Mouse (Mus musculus): ENCODE results near the gene Pou6f1. TPM values are rescaled to one million over a fixed set of nuclear protein-coding genes. Genes with fewer than 3 reads are reported as not detected.
"Not testable (repeated sequence)": the region's sequence is repeated elsewhere in the genome, so short reads cannot be mapped to it uniquely, and the experiment has no call there.

Gene Pou6f1
- polyA plus RNA-seq, 1 experiment from 2014 or later = 38.1 TPM

- H3K4me2 ChIP-seq = no peak overlapping the region
- H3K27ac ChIP-seq (replicated peaks) = no peak overlapping the region
- no peaks in the 10 kb centered on the region for H3K27me3 ChIP-seq
- no peak overlapping the region for H3K9ac ChIP-seq
- H3K4me3 ChIP-seq = no peak overlapping the region
- no peaks in the 10 kb centered on the region for H3K36me3 ChIP-seq
- H3K4me1 ChIP-seq (replicated peaks) = no peaks in the 10 kb centered on the region
- WGBS = 70% methylated on average over 2 of the region's 2 CpGs
- no peak for ATAC-seq (ENCODE audit: low FRiP score, low read depth)
- no peaks in the 10 kb centered on the region for H3K9me3 ChIP-seq
Measured at GRCm38 (mm10) chr15:100566531-100566930, 33.3 kb downstream of the Pou6f1 start.

DNA sequence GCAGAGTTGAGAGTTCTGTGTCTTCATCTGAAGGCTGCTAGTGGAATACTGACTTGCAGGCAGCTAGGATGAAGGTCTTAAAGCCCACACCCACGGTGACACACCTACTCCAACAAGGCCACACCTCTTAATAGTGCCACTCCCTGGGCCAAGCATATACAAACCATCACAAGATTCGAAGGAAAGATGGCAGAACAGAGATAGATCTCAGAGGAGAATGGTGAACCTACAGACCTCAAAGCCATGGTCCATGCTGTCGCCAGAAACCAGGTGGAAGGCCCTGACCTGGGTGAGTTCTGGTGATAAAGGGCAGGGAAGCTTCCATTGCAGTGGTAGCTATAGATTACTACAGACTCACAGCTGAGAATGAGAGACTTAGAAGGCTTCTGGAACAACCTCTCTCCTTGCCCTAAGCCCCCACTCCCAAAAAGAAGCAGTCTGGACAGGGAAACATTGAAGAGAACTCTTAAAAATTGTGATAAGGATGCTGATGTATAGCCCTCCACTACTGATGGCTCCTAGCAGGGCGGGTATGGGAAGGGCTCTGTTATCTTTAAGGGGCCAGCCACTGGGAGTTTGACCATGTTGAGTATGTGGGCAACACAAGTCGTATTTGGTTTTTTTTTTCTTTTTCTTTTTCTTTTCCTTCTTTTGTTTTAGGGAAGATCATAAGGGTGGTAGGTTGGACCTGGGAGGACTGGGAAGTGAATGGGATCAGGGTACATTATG is 41.9 kb downstream of the Pou6f1 start:
- Histone ChIP-seq H3K36me3 (no peaks in the 10 kb centered on the region), H3K27me3 (no peaks in the 10 kb centered on the region), H3K4me3 (no peak overlapping the region), H3K4me2 (no peak overlapping the region), H3K4me1 (replicated peaks) (no peaks in the 10 kb centered on the region), H3K27ac (replicated peaks) (no peak overlapping the region), H3K9me3 (no peaks in the 10 kb centered on the region), H3K9ac (no peak overlapping the region)
- WGBS = 79% methylated on average over 5 of the region's 5 CpGs
- ATAC-seq (ENCODE audit: low FRiP score, low read depth) = no peak

GRCm38 (mm10) chr15:100556378-100556777 is 43.4 kb downstream of the Pou6f1 start:
- Histone ChIP-seq H3K4me2 (no peak overlapping the region), H3K27ac (replicated peaks) (no peak overlapping the region), H3K4me3 (no peak overlapping the region), H3K27me3 (no peaks in the 10 kb centered on the region), H3K36me3 (no peaks in the 10 kb centered on the region), H3K9ac (no peak overlapping the region), H3K4me1 (replicated peaks) (peaks cover 6% of the 10 kb centered on the region), H3K9me3 (no peaks in the 10 kb centered on the region)
- ATAC-seq (ENCODE audit: low FRiP score, low read depth) = no peak
- 88% methylated on average over 9 of the region's 9 CpGs for WGBS

DNA sequence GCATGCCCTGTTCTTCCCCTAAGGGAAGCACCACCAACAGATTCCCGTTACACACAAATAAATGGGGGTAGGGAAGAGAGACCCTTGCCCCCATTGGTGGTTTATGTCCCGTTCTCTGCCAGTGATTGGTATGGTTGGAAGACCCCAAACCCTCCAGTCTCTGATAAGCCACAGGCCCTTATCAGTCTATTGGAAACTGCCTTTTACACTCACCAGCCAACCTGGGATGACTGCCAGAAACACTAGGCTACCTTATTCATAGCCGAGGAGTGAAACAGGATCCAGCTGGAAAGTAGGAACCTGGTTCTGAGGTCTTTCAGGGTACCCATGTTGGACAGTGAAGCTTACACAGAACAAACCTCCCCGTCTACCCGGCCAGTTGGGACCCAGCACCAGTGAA is 43.8 kb downstream of the Pou6f1 start:
- Histone ChIP-seq H3K4me1 (replicated peaks) (peaks cover 8% of the 10 kb centered on the region), H3K27me3 (no peaks in the 10 kb centered on the region), H3K9me3 (no peaks in the 10 kb centered on the region), H3K27ac (replicated peaks) (no peak overlapping the region), H3K9ac (no peak overlapping the region), H3K4me2 (no peak overlapping the region), H3K4me3 (no peak overlapping the region), H3K36me3 (no peaks in the 10 kb centered on the region)
- ATAC-seq (ENCODE audit: low FRiP score, low read depth) = no peak
- 89% methylated on average over 5 of the region's 5 CpGs for WGBS

DNA sequence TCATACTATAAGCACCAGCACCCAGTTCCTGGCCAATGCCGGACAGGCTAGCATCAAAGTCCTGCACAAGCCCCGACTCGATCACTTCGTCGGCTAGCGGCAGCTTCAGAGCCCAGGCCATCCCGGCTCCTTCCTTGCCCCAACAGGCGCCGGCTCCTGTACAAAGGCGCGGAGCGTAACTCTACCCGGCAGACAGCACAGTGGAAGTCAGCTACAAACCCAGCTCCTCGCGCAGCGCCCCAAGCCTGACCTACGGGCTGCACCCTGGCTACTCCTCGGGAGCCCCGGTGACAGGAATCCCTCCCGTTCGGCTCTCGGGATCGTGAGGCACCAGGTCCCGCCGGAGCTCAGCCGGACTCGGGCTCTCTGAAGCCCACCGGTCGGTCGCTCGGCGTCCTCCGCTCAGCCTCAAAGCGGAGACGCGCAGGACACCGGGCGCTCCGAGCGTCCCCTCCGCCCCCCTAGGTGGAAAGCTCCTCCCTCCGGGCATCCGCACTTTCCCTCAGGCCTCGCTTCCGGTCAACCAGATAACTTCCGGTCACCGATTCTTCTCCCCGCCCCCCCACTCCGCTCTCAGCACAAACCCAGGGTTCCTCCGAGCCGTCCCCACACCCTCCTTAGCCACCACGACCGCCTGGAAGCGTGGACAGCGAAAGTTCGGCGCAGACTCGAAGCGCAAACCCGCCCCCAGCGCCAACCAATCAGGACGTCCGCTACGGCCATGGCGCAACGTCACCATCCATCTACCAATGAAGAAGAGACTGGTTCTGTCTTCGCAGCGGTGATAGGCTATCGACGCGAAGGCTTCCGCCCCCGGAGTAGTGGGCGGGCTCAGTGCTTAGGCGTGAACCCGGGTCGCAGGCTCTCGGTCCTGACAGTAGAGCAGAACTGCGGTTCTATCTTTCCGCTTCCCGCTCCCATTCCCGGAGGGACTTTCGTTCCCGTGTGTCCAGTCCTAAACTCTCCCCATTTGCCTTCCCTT is 48.2 kb downstream of the Pou6f1 start, which contains the start of gene Tfcp2:
Gene Tfcp2, minus strand, starts transcription at position 683 of the 982 bp plus-strand sequence.
- Histone ChIP-seq H3K36me3 (peaks cover 10% of the 10 kb centered on the region; the same call in 1 of the 2 replicates), H3K9ac (peak within 1 kb of the TSS; percentile 73), H3K4me1 (replicated peaks) (peaks cover 23% of the 10 kb centered on the region), H3K27me3 (no peaks in the 10 kb centered on the region), H3K4me2 (peak within 1 kb of the TSS; percentile 88), H3K9me3 (no peaks in the 10 kb centered on the region), H3K4me3 (peak within 1 kb of the TSS; percentile 69), H3K27ac (replicated peaks) (peak within 1 kb of the TSS; percentile 85)
- peak; percentile 100 for ATAC-seq (ENCODE audit: low FRiP score, low read depth)
- under 1% methylated on average over 84 of the region's 84 CpGs for WGBS

DNA sequence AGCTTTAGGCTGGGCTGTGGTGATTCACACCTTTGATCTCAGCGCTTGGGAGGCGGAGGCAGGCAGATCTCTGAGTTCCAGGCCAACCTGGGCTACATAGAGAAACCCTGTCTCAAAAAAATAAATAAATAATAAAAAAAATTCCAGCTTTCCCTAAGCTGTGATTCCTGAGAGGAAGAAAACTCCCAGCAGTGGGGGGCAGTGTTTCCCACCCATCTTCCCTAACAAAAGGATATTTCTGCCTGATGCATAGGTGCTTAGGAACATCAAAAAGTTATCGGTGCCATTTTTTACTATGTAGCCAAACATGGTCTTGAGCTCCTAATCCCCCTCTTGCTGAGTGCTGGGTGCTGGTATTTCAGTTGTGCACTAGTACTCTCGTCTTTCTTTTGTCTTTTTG is 49.5 kb downstream of the Pou6f1 start:
- H3K36me3 ChIP-seq = peaks cover 13% of the 10 kb centered on the region
- peaks cover 23% of the 10 kb centered on the region for H3K4me1 ChIP-seq (replicated peaks)
- no peaks in the 10 kb centered on the region for H3K9me3 ChIP-seq
- WGBS = 92% methylated on average over 4 of the region's 4 CpGs
- no peak for ATAC-seq (ENCODE audit: low FRiP score, low read depth)
- H3K27me3 ChIP-seq = no peaks in the 10 kb centered on the region
- H3K27ac ChIP-seq (replicated peaks) = no peak overlapping the region
- no peak overlapping the region for H3K9ac ChIP-seq
- peak overlapping the region; percentile 88 for H3K4me2 ChIP-seq
- H3K4me3 ChIP-seq = peak overlapping the region; percentile 69; the same call in 1 of the 2 replicates

DNA sequence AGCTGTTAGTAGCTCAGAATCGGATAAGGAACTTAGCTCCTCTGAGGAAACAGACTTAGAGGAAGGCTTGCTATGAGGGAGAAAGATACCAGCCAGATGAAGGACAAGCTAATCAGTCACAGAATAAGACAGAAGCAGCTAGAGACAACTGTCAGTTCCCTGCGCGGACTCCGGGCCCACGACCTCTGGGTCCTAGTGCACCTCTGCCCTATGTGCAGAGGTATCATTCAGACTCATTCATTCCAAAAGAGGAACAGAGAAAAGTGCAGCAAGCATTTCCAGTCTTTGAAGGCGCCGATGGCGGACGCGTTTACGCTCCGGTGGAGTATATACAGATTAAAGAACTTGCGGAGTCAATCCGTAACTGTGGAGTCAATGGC is 56.1 kb downstream of the Pou6f1 start:
- not testable (repeated sequence) for H3K27me3 ChIP-seq; H3K4me3 ChIP-seq; ATAC-seq (ENCODE audit: low FRiP score, low read depth); H3K9me3 ChIP-seq; H3K27ac ChIP-seq (replicated peaks); H3K4me1 ChIP-seq (replicated peaks); H3K9ac ChIP-seq; H3K4me2 ChIP-seq
- H3K36me3 ChIP-seq = peaks cover 25% of the 10 kb centered on the region
- 98% methylated on average over 14 of the region's 14 CpGs for WGBS

DNA sequence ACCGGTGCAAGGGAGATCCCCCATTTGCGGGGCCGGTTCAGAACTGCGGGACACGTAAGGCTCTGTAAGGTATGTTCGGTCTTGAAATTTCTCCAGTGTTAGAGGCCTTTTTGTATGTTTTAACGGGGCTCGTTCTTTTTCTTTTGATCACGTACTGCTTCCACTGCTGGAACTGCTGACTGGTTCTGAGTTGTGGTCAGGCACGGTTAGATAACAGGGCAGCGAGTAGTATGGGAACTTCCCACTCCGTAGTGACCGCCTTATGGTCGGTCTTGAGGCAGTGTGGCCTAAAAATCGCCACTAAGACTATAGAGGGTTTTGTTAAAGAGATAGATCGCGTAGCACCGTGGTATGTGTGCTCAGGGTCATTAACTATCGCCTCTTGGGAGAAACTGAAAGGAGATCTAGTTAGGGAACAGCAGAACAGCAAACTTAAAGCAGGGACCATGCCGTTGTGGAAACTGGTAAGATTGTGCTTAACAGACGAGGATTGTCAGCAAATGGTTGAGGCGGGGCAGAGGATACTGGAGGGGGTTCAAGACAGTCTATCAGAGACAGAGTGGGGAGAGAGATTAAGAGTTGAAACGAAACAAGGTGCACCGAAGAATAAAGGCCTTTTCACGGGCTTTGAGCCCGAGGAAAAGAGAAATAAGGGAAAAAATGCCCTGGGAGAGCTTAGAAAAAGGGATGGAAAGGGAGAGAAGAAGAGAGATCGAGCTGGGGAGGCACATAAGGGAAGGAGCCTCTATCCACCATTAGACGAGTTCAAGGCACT is 56.7 kb downstream of the Pou6f1 start:
- H3K9me3 ChIP-seq; H3K27ac ChIP-seq (replicated peaks); H3K4me3 ChIP-seq; H3K4me2 ChIP-seq; H3K9ac ChIP-seq; ATAC-seq (ENCODE audit: low FRiP score, low read depth); H3K27me3 ChIP-seq; H3K4me1 ChIP-seq (replicated peaks): not testable (repeated sequence)
- H3K36me3 ChIP-seq = peaks cover 20% of the 10 kb centered on the region
- 97% methylated on average over 28 of the region's 28 CpGs for WGBS

DNA sequence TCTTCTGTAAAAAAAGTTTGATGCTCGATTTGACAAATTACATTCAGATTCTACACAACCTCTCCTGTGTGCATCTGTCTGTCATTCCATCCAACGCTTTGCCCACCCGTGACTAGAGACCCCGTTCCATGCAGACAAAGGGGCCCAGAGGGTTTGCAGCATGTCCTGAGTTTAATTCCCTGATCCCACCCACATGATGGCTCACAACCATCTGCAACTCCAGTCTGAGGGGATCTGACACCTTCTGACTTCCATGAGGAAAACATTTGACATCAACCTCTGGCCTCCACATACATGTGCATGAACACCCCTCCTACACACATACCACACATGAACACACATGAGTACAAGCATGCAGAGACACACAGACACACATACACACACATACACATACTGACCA is 58.4 kb downstream of the Pou6f1 start:
- no peak overlapping the region for H3K9ac ChIP-seq
- peaks cover 15% of the 10 kb centered on the region for H3K36me3 ChIP-seq
- ATAC-seq (ENCODE audit: low FRiP score, low read depth) = no peak
- no peak overlapping the region for H3K4me3 ChIP-seq
- no peaks in the 10 kb centered on the region for H3K4me1 ChIP-seq (replicated peaks)
- no peak overlapping the region for H3K27ac ChIP-seq (replicated peaks)
- no peaks in the 10 kb centered on the region for H3K27me3 ChIP-seq
- H3K4me2 ChIP-seq = no peak overlapping the region
- no peaks in the 10 kb centered on the region for H3K9me3 ChIP-seq
- WGBS = 96% methylated on average over 4 of the region's 4 CpGs

DNA sequence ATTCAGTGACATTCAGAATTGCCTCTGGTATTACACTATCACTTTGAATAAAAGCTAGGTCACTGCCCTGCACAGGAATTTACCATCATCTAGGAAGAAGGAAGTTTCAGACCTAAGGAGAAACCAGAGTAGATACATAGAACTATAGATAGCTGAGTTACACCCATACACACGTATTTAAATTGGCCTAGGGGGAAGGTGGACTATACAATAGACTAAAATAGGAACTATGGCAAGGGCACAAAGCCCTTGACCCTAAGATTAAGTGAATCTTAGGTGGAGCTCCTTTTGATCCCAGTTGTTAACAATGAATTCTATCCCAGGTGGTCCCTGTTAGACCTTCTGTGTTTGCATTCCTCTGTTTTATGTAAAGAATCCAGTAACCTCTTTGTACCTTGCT is 58.8 kb downstream of the Pou6f1 start:
- H3K27ac ChIP-seq (replicated peaks); H3K4me1 ChIP-seq (replicated peaks); H3K4me2 ChIP-seq; H3K4me3 ChIP-seq; H3K9me3 ChIP-seq; H3K27me3 ChIP-seq; H3K9ac ChIP-seq; ATAC-seq (ENCODE audit: low FRiP score, low read depth): not testable (repeated sequence)
- peaks cover 17% of the 10 kb centered on the region for H3K36me3 ChIP-seq
- WGBS = 91% methylated on average over 1 of the region's 1 CpGs

DNA sequence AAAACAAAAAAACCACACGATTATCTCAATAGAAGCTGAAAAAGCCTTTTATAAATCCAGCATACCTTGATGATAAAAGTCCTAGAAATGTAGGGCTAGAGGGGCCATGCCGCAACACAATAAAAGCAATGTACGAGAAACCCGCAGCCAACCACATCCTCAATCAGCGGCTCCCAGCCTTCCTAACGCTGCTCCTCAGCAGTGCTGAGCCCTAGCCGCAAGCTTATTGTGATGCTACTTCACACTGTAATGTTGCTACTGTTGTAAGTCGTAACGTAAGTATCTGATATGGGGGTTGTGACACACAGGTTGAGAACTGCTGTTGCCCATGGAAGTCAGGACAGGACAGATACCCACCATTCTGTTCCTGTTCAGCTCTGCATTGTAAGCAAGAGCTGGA is 60.4 kb downstream of the Pou6f1 start:
- no peak overlapping the region for H3K9ac ChIP-seq
- no peak overlapping the region for H3K4me2 ChIP-seq
- no peak for ATAC-seq (ENCODE audit: low FRiP score, low read depth)
- H3K9me3 ChIP-seq = no peaks in the 10 kb centered on the region
- H3K27me3 ChIP-seq = no peaks in the 10 kb centered on the region
- H3K36me3 ChIP-seq = peaks cover 16% of the 10 kb centered on the region
- H3K4me3 ChIP-seq = no peak overlapping the region
- no peaks in the 10 kb centered on the region for H3K4me1 ChIP-seq (replicated peaks)
- WGBS = 95% methylated on average over 9 of the region's 9 CpGs
- H3K27ac ChIP-seq (replicated peaks) = no peak overlapping the region

Measured in hindbrain, embryonic 15.5 days (tissue).